Mouse (Mus musculus): ENCODE data around the gene Pcgf3.

Gene Pcgf3

DNA sequence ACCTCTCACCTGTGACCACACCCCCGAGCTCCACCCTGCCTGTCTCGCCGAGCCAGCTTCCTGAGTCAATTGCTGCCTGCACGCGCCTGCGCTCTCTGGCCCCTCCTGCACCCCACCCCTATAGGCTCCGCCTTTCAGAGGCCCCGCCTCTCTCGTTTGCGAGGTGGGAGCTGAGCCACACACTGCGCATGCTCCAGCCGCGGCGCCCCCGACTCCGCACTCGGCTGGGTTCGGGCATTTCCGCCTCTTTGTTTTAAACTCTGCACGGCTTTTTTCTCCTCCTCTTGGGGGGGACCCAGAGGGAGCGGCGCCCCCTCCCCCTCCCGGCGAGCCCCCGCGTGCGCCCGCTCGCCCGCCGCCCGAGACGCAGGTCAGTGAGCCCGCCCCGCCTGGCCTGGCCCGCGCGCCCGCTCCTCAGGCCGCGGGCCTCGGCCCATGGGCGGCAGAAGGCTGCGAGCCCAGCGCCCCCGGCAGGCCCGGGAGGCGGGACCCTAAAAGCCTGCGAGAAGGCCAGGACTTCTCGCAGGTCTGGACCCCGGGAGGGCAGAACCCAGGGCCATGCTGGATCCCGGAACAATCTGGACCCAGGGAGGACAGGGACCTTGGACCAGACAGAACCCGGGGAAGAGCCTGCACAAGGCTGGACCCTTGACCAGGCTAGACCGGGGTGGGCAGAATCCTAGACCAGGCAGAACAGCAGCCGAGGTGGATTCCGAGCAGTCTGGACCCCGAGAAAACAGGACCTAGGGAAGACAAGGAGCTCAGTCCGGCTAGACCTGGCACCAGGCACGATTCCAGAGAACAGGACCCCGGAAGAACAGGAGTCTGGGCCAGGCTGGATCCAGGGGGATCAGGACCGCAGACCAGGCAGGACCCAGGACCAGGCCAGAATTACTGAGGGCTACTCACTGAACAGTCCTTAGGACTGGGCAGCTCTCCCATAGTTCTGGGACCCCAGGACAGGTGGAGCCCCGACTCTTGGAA is at the start of gene Pcgf3:
Gene Pcgf3 (plus strand): TSS at position 151 of the 984 bp plus-strand sequence.
- peak; percentile 98 to 99 for DNase-seq

DNA sequence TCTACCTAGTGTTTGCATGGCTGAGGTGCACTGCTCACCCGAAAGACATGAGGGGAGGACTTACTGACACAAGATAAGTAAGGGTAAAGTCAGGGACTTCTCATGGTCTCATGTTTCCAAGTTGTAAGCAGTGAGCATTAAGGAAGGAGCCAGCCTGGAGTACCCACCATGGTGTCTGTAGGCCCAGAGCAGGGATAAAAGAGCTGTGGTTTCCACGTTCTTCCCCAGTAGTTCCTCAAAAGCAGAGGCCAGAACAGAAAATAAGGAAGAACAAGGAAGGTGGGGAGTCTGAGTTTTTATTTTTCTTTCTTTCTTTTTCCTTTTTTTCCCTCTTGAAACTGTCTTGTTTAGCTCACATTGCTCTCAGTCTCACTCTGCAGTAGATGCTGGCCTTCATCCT is 46.3 kb upstream of the Pcgf3 start:
- no peak for DNase-seq

DNA sequence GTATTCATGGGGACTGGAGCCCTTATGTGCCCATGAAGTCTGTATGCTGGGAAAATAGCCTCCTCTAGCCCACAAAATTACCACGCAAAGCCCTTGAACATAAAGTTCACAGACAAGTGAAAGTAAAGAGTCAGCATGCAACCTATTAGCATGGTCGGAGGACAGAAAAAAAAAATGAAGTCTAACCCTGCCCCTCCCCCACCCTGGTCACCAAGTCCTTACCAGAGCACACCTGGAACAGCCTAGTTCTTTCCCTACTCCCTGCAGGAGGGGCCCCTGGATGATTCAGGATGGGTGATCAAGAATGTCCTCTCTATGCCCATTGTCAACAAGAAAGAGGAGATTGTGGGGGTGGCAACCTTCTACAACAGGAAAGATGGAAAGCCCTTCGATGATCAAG is 38.3 kb upstream of the Pcgf3 start:
- no peak for DNase-seq

DNA sequence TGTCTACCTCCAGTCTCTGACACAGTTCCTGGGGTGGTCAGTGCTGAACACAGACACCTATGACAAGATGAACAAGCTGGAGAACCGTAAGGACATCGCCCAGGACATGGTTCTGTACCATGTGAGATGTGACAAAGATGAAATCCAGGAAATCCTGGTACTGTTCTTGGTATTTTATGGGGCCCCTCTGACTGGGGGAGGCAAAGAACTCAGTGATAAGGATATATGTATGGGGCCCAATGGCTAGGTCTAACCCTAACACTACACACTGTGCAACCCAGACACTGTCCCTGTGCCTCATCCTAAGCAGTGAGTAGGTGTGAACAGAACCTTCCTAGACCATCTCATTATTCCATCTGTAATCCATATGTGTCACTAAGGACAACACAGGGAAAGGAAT is 37.6 kb upstream of the Pcgf3 start:
- DNase-seq, result no peak

- DNase-seq, result peak; percentile 80 to 81
Observed at GRCm38 (mm10) chr5:108427186-108427585, 33.8 kb upstream of the Pcgf3 start.

- DNase-seq, result no peak
Observed at GRCm38 (mm10) chr5:108431196-108431595, 29.8 kb upstream of the Pcgf3 start.

DNA sequence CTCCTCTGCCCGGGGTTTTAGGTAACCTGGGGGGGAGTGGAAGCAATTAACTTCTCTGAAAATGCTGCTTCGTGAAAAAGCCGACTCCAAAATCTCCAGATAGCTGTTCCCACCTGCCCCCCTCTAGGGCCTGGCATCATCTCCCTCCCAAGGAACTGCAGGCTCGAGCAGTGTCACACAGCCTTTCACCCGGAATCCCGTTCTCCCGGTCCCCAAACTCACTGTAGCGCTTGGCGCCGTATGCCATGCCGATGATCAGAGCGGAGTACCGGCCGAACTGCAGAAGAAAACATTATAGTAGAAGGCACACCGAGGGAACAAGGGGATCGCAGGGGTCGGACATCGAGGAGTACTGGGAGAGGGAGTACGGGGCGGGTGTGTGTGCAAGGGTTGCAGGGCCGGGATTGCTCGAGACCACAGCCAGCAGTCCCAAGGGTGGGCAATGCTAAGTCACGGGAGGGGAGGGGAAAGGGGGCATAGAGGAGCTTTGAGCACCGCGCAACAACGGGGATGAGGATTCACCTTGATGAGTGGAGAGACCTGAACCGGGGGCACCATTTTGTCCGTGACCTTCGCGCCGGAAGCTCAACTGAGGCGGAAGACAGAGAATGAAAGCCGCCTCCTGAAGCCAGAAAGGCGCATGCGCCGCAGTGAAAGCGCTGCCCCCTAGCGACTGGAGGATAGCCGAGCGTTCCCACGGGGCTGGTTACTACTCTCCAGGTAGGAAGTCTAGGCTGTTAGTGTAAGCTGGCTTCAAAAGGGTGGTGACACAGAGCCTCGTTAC is 27.0 kb upstream of the Pcgf3 start, which contains the start of gene Atp5k:
Gene Atp5k (minus strand): TSS at position 645 of the 784 bp plus-strand sequence.
- peak; percentile 96 to 97 for DNase-seq

DNA sequence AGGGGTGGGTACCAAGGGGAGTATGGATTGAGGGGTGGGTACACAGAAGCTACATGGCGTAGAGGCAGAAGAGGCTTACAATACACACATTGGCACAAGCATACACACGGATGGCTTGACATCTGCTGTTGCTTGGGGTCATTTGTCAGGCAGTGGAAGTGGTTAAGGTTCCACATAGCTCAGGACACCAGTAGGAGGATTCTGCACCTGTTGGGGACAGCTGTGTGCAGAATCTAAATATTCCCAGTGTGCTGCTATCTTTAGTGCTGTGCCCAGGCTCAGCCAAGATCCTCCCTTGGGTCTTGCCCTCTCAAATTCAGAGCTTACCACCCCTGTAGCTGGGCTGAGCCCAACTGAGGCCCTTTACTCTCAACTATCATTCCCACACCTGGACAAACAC is 24.9 kb upstream of the Pcgf3 start:
- no peak for DNase-seq

- DNase-seq, result no peak
Observed at GRCm38 (mm10) chr5:108446973-108447372, 14.1 kb upstream of the Pcgf3 start.

GRCm38 (mm10) chr5:108447857-108448256 is 13.2 kb upstream of the Pcgf3 start:
- DNase-seq, result no peak

DNA sequence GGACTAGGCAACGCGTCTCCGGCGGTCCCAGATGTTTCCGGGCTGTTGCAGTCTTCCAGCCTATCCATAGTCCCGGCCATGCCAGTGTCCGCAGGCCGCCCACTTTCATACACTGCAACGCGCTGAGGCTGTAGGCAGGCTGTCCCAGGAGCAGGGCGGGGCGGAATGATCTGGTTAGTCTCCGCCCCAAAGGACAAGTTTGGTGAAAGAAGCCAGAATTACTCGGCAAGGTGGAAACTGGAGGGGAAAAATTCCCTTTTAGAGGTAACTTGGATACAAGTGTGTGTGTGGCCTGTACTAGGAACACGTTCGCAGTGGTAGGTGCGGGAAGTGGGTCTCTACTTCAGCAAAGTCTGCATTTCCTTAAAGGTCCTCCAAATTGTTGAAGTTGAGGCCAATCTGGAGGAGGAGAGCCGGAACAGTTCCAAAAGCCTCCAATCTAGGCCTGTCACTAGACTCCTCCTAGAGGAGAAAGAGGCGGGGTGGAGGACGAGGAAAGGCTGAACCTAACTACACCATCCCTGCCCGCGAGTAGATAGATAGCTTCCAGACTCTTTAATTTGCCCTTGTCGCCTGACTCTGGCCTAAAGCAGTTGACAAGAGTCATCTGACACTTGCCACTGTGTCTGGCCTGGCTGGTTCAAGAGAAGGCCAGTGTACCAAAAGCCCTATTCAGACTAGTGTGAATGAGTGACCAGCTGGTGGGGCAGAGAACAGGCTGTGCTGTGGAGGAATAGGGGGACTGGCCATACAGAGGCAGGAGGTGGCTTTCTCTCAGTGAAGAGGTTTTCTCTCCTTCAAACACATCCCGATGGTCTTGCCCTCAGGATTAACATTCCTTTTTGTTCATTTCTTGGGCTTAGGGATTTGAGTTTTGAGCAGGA is 12.0 kb upstream of the Pcgf3 start, which contains the start of gene Mfsd7a:
Gene Mfsd7a (minus strand): TSS at position 107 of the 884 bp plus-strand sequence.
- DNase-seq, result peak in 1 of 2 experiments; percentile 22

DNA sequence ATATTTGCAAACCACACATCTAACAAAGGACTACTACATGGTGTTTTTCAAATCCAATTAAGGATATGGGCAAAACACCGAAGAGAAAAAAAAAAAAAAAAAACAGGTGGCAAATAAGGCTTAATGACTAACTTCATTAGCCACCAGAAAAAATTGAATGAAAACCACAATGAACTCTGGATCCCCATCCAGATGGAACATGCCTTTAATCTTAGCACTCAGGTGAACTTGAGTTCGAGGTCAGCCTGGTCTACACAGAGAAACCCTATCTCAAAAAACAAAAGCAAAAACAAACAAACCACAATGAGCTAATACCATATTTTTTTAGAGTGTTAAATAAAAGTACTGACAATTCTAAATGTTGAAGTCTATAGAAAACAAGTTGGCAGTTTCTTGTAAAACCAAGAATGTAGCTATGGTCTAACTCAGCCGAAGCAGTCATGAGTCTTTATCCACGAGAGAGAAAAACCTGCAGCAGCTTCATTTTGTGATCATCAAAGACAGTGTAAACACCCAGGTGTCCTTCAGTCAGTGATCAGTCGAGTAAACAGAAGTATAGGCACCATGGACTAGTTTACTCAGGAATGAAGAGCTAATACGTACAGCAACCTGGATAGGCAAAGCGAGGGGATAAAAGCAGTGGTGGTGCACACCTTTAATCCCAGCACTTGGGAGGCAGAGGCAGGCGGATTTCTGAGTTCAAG is 10.0 kb upstream of the Pcgf3 start:
- DNase-seq, result no peak

- no peak for DNase-seq
Observed at GRCm38 (mm10) chr5:108451611-108452010, 9.4 kb upstream of the Pcgf3 start.

GRCm38 (mm10) chr5:108452422-108452821 is 8.6 kb upstream of the Pcgf3 start:
- DNase-seq, result no peak

- DNase-seq, result no peak
Observed at GRCm38 (mm10) chr5:108454094-108454493, 6.9 kb upstream of the Pcgf3 start.

DNA sequence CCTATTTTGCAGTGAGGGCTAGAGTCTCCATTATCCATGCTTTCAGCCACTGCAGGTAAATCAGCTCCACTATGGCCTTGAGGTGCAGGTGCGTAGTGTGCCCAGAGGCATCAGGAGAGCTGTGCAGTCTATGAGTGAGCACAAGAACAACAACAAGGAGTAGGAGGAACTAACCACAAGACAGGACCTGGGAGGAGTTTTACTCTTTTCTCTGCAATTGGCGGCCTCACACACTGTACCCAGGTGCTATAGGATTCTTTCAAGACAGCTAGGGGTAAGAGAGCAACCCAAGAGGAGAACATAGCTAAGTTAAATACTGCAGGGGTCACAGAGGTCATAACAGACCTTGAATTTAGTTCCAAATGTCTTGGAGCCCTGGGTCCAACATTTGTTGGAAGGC is 2.3 kb upstream of the Pcgf3 start:
- no peak for DNase-seq

DNA sequence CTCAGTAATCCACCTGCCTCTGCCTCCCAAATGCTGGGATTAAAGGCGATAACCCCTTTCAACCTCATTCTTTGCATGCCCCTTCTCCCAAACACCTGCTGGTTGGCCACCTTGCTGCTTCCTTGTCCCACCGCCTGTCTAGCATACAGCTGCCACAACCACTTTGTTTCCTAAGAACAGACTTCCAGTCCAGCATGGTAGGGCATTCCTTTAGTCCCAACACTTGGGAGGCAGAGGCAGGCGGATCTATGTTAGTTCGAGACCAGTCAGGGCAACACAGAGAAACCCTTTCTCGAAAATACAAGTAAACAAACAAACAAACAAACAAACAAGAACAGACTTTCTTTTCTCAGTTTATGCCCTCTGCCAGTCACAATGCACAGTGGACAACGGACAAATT is 571 bp upstream of the Pcgf3 start:
- peak; percentile 10 to 15 for DNase-seq

DNA sequence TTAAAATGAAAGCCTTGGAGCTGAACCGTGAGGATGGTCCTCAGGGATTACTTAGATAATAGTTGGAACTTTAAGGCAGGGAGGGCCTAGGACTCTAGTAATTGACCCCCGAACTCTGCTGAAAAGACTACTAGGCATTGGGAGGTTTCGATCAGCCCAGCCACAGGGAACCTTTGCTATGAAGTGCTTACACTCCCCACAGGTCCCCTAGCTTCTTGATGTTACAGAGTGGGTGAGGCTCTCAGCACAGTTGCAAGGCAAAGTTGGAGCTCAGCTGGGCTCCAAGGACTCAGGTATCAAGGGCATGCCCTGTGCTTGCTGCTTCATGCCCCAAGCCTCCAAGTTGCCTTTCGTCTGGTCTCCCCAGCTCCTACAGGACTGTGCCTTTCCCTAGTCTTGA is 1.4 kb downstream of the Pcgf3 start:
- DNase-seq, result no peak

- DNase-seq, result no peak
Observed at GRCm38 (mm10) chr5:108465131-108465891, 4.3 kb downstream of the Pcgf3 start.

DNA sequence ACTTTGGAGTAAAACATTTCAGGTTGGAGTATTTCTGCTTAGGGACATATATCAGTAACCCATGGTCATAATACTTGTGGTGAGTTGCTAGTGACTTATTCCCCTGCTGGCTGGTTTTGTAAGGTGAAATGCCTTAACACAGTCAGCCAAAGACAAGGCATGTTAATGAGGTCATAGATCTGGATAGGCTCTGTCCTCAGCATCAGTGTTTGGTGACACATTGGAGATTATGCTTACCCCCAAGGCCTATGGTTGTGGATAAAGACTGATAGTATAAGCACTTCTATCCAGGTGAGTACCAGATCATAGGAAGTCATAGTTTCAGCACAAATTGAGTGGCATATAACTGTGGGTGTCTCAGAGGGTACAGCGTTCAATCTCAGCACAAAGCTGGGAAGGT is 5.6 kb downstream of the Pcgf3 start:
- DNase-seq, result no peak

- DNase-seq, result no peak
Observed at GRCm38 (mm10) chr5:108469617-108470016, 8.6 kb downstream of the Pcgf3 start.

Data from cerebellum, postnatal 14 days (tissue).